Mouse (Mus musculus): ENCODE measurements around the gene Kcna6.
A peak's percentile ranks its signal among the peaks of the same experiment; 100 is the strongest.

The Kcna6 gene

DNA sequence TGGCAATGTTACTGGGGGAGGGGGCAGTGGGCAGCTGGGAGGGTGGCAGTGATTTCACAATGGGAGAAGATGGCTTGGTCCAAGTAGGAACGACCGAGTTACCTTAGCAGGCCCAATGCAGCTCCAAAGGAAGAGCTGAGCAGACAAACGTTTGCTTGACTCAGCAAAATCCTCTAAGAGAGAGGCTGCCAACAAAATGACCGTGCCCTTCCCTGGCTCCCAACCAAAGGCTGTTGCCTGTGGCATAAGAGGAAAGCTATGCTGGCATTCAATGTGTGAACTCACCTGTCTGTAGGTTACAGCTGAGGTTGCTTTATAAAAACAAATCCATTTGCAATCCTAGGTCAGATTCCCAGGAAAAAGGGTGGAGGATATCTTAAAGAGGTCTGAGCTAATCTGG is 3.5 kb downstream of the Kcna6 start:
- no peak for DNase-seq (ENCODE audit: low read depth, low spot score)

- no peak for DNase-seq (ENCODE audit: low read depth, low spot score)
Measured at GRCm38 (mm10) chr6:126735806-126736205, 4.7 kb downstream of the Kcna6 start.

- no peak for DNase-seq (ENCODE audit: low read depth, low spot score)
Measured at GRCm38 (mm10) chr6:126732645-126733044, 7.8 kb downstream of the Kcna6 start.

GRCm38 (mm10) chr6:126728803-126729202 is 11.7 kb downstream of the Kcna6 start:
- no peak for DNase-seq (ENCODE audit: low read depth, low spot score)

DNA sequence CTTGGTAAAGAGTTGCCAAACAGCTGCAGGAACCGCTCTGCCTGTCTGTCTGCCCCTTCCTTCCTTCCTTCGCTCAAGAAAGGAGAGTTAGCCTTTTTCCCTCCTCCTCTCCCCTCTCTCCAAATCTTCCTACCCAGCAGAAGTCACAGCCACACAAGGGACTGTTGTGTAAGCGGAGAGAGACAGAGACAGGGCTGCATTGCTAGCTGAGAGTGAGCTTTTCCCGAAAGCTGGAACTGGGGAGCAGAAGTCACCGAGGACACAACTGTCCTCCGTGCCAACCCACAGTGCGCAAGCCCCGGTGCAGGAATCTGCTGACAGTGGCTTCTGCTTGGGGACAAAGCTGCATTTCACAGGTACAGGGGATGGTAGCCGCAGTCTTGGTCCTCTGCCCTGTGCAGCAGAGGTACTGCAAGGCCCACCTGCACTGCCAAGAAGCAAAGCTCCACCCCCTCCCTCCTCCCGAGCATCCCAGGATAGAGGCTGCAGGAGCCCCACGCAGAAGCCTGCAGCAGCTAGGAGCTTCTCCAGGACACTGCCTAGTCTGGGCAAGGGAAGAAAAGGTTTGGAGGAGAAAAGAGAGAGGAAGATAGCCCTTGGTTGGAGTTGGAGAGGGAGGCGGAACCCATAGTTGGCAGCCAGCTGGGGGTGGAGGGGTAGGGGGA is 21.9 kb downstream of the Kcna6 start:
- no peak for DNase-seq (ENCODE audit: low read depth, low spot score)

DNA sequence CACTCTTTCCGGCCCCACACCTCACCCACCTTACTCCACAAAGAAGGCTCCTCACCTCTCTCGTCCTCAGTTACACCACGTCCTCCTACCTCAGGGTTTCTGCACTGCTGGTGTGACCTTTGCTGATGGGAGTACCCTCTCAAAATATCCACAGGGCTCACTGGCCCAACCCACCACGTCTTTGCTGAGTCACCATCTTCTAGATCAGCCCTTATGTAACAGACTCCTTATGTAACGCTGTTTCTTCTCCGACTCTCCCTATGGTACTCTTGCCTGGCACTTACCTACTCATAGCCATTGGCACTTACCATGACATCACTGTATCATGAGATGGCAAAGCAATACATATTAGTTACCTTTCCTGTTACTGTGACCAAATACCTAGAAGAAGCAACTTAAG is 27.9 kb downstream of the Kcna6 start:
- no peak for DNase-seq (ENCODE audit: low read depth, low spot score)

DNA sequence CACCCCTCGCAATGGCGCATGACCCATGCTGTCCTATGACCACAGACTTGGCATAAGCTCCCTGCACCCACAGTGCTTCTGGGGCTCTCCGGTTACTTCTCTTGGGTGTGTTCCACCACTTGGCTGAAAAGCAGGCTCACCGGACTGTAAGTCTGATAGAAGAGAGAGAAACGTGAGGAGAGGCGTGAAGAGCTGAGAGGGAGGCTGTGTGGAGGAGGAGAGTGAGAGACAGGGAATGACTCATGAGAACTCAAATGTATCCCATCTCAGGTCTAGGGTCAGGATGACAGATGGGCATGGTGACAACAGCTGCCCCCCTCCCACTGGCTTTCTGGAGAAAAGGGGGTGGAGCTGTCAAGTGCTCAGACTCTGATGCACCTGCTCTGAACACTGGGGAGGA is 34.5 kb downstream of the Kcna6 start:
- DNase-seq (ENCODE audit: low read depth, low spot score): no peak

GRCm38 (mm10) chr6:126704430-126704829 is 36.0 kb downstream of the Kcna6 start:
- peak; percentile 63 for DNase-seq (ENCODE audit: low read depth, low spot score)

DNA sequence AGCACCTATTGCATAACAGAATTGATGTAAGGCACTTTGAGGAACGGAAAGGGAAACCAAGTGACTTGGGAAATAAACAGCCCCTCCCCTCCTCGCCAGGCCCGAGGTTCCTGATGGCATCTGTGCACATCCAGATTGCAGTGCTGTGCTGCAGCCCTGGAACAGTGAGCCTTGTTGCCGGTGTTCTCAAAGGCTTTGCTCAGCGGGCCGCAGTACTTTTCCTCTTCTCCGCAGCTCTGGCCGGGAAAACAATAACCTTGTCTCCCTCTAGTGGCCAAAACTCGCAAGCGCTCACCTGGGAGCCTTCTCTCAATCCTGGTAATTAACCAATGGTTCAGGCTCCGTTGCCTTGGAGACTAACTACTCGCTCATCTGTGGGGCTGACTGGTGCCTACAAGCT is 38.4 kb downstream of the Kcna6 start:
- DNase-seq (ENCODE audit: low read depth, low spot score): peak; percentile 78

GRCm38 (mm10) chr6:126701196-126701595 is 39.3 kb downstream of the Kcna6 start:
- no peak for DNase-seq (ENCODE audit: low read depth, low spot score)

DNA sequence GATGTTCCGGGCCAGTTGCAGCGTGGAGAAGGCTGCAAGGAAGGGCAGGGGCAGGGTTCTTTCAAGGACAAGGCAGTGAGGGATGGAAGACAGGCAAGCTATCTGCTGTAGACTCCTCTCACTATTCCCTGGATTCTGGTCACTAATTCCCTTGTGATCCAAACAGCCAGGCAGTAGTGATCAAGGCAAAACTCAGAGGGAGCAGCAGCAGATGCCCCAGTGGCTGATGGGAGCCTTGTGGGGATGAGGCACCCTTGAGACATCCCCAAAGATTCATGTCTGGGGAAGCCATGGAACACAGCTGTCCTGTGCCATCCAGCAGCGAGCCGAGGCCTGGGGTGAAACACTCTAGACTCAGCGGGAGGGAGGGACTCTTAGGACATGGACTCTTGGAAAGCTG is 40.5 kb downstream of the Kcna6 start:
- DNase-seq (ENCODE audit: low read depth, low spot score): no peak

DNA sequence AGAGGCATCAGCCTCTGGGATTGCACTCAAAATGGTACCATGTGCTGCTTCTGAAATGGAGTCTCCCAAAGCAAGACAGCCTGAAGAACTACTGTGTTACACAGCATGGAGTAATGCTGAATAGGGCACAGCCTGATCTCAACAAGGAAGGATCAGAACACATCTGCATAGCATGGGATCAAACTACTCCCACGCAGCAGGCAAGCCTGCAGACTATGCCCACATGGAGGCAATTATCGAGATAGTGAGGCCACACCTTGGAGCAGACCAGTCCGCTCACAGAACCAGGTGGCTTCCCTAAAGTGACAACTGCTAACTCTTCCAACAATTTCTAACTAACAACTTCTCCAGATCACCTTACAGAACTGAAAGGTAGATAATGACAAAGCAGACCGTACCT is 53.4 kb downstream of the Kcna6 start:
- DNase-seq (ENCODE audit: low read depth, low spot score): no peak

DNA sequence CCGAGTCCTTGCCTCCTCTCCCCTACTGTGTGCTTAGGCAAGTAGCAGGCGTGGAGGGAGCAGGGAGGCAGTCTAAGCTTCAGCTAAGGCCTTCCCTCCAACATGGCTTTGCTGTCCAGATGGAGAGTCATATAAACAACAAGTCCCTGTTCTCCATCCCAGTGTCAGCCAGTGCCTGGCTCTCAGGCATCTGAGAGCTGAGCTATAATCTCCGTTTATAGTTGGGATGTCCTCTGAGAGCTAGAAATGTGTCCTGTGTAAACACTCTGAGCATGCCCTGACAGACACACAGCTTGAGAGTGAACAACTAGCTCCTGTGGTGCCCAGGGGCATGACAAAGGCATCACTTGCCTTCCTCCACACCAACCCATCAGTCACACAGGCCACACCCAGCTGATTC is 55.3 kb downstream of the Kcna6 start:
- no peak for DNase-seq (ENCODE audit: low read depth, low spot score)

GRCm38 (mm10) chr6:126678961-126679360 is 61.5 kb downstream of the Kcna6 start:
- DNase-seq (ENCODE audit: low read depth, low spot score): no peak

GRCm38 (mm10) chr6:126667001-126667400 is 73.5 kb downstream of the Kcna6 start:
- no peak for DNase-seq (ENCODE audit: low read depth, low spot score)

GRCm38 (mm10) chr6:126666091-126666490 is 74.4 kb downstream of the Kcna6 start:
- no peak for DNase-seq (ENCODE audit: low read depth, low spot score)

- DNase-seq (ENCODE audit: low read depth, low spot score): no peak
Measured at GRCm38 (mm10) chr6:126664569-126664968, 75.9 kb downstream of the Kcna6 start.
